In genomic region chr10:81290698-81291460, GRCm38 (mm10) we compare ENCODE assay signal across 8 mouse cellular contexts. TPM values are rescaled to one million over a fixed set of nuclear protein-coding genes. Genes with fewer than 3 reads are reported as not detected.
DNase-seq lines count a peak whose midpoint lies in the region; ATAC-seq lines count a peak whose summit lies in the region.

No protein-coding gene starts in this region.

- H3K27me3 ChIP-seq in forebrain, embryonic 14.5 days (replicated peaks; ENCODE audit: control insufficient read depth, insufficient read depth, low read length): no peaks in the 10 kb centered on the region
- H3K27me3 ChIP-seq in forebrain, embryonic 16.5 days (replicated peaks; ENCODE audit: control insufficient read depth, insufficient read depth, low read length): no peaks in the 10 kb centered on the region
- peaks cover 20% of the 10 kb centered on the region for H3K27me3 ChIP-seq in embryonic facial prominence, embryonic 15.5 days
- H3K27me3 ChIP-seq in liver, embryonic 12.5 days (replicated peaks): peaks cover 34% of the 10 kb centered on the region
- no peaks in the 10 kb centered on the region; the same call in 1 of the 2 replicates for H3K27me3 ChIP-seq in stomach, embryonic 14.5 days (ENCODE audit: control insufficient read depth, insufficient read depth, low read length)

- H3K27ac ChIP-seq in forebrain, embryonic 14.5 days (ENCODE audit: low read depth, low read length): 0 out of 2 replicates have a peak overlapping the region, but pooled peaks have one; percentile 5
- no peak overlapping the region for H3K27ac ChIP-seq in forebrain, embryonic 16.5 days (ENCODE audit: low read length)
- H3K27ac ChIP-seq in embryonic facial prominence, embryonic 15.5 days (replicated peaks): peak overlapping the region; percentile 75
- H3K27ac ChIP-seq in liver, embryonic 12.5 days: no peak overlapping the region
- peak overlapping the region; percentile 27 for H3K27ac ChIP-seq in stomach, embryonic 14.5 days (ENCODE audit: low read length)

- ATAC-seq in forebrain, embryonic 14.5 days: no peak
- no peak for ATAC-seq in forebrain, embryonic 16.5 days
- no peak for ATAC-seq in embryonic facial prominence, embryonic 15.5 days (ENCODE audit: insufficient number of reproducible peaks, low FRiP score, low TSS enrichment, low read depth)
- no peak for ATAC-seq in liver, embryonic 12.5 days
- no peak for ATAC-seq in stomach, embryonic 14.5 days (ENCODE audit: insufficient number of reproducible peaks, insufficient read depth, low FRiP score, low read depth)
- ATAC-seq in megakaryocyte progenitor cell, adult 5-6 weeks (replicated peaks; ENCODE audit: poor library complexity): no peak

- H3K4me3 ChIP-seq in forebrain, embryonic 14.5 days (ENCODE audit: low read depth, low read length): no peak overlapping the region
- no peak overlapping the region for H3K4me3 ChIP-seq in forebrain, embryonic 16.5 days (replicated peaks; ENCODE audit: low read length)
- H3K4me3 ChIP-seq in embryonic facial prominence, embryonic 15.5 days (replicated peaks): peak overlapping the region; percentile 19
- no peak overlapping the region for H3K4me3 ChIP-seq in liver, embryonic 12.5 days
- peak overlapping the region; percentile 18 for H3K4me3 ChIP-seq in stomach, embryonic 14.5 days (ENCODE audit: low read depth, low read length)

- H3K4me1 ChIP-seq in forebrain, embryonic 14.5 days (ENCODE audit: control insufficient read depth, insufficient read depth, low read length): peaks cover 16% of the 10 kb centered on the region
- peaks cover 36% of the 10 kb centered on the region for H3K4me1 ChIP-seq in forebrain, embryonic 16.5 days (replicated peaks; ENCODE audit: control insufficient read depth, insufficient read depth, low read length)
- H3K4me1 ChIP-seq in embryonic facial prominence, embryonic 15.5 days: peaks cover 47% of the 10 kb centered on the region
- peaks cover 83% of the 10 kb centered on the region for H3K4me1 ChIP-seq in liver, embryonic 12.5 days
- H3K4me1 ChIP-seq in stomach, embryonic 14.5 days (ENCODE audit: control insufficient read depth, insufficient read depth, low read length): peaks cover 23% of the 10 kb centered on the region

- peak overlapping the region; percentile 25; the same call in 1 of the 2 replicates for H3K9ac ChIP-seq in forebrain, embryonic 14.5 days (ENCODE audit: low read length)
- no peak overlapping the region for H3K9ac ChIP-seq in forebrain, embryonic 16.5 days (replicated peaks; ENCODE audit: low read depth, low read length)
- no peak overlapping the region for H3K9ac ChIP-seq in embryonic facial prominence, embryonic 15.5 days
- H3K9ac ChIP-seq in liver, embryonic 12.5 days: no peak overlapping the region
- 0 out of 2 replicates have a peak overlapping the region, but pooled peaks have one; percentile 4 for H3K9ac ChIP-seq in stomach, embryonic 14.5 days (replicated peaks; ENCODE audit: low read depth, low read length)

- H3K9me3 ChIP-seq in forebrain, embryonic 14.5 days (replicated peaks; ENCODE audit: control insufficient read depth, low read length): no peaks in the 10 kb centered on the region
- H3K9me3 ChIP-seq in forebrain, embryonic 16.5 days (ENCODE audit: control insufficient read depth, low read length): no peaks in the 10 kb centered on the region
- no peaks in the 10 kb centered on the region for H3K9me3 ChIP-seq in embryonic facial prominence, embryonic 15.5 days (replicated peaks)
- H3K9me3 ChIP-seq in liver, embryonic 12.5 days (replicated peaks): no peaks in the 10 kb centered on the region
- no peaks in the 10 kb centered on the region for H3K9me3 ChIP-seq in stomach, embryonic 14.5 days (ENCODE audit: control insufficient read depth, low read depth, low read length)

- WGBS in forebrain, embryonic 14.5 days: 11% methylated on average over 24 of the region's 24 CpGs
- 9% methylated on average over 24 of the region's 24 CpGs for WGBS in forebrain, embryonic 16.5 days
- WGBS in embryonic facial prominence, embryonic 15.5 days: 10% methylated on average over 24 of the region's 24 CpGs
- 42% methylated on average over 24 of the region's 24 CpGs for WGBS in liver, embryonic 12.5 days (ENCODE audit: insufficient replicate concordance)
- 13% methylated on average over 24 of the region's 24 CpGs for WGBS in stomach, embryonic 14.5 days

- peak; percentile 34 for DNase-seq in forebrain, embryonic 14.5 days (ENCODE audit: low spot score)
- DNase-seq in embryo, embryonic 11 days: no peak
- no peak for DNase-seq in adrenal gland, postnatal 10 days

- H3K36me3 ChIP-seq in forebrain, embryonic 14.5 days (ENCODE audit: control insufficient read depth, insufficient read depth, low read length): peaks cover 4% of the 10 kb centered on the region; the same call in 1 of the 2 replicates
- H3K36me3 ChIP-seq in forebrain, embryonic 16.5 days (ENCODE audit: control insufficient read depth, insufficient read depth): no peaks in the 10 kb centered on the region
- H3K36me3 ChIP-seq in embryonic facial prominence, embryonic 15.5 days: no peaks in the 10 kb centered on the region
- H3K36me3 ChIP-seq in liver, embryonic 12.5 days: peaks cover 15% of the 10 kb centered on the region; the same call in 1 of the 2 replicates
- no peaks in the 10 kb centered on the region for H3K36me3 ChIP-seq in stomach, embryonic 14.5 days (ENCODE audit: control insufficient read depth, insufficient read depth, low read length)

- no peak overlapping the region for H3K4me2 ChIP-seq in forebrain, embryonic 14.5 days (ENCODE audit: low read length)
- H3K4me2 ChIP-seq in forebrain, embryonic 16.5 days (ENCODE audit: low read length): no peak overlapping the region
- peak overlapping the region; percentile 24 for H3K4me2 ChIP-seq in embryonic facial prominence, embryonic 15.5 days (replicated peaks)
- H3K4me2 ChIP-seq in liver, embryonic 12.5 days: 0 out of 2 replicates have a peak overlapping the region, but pooled peaks have one; percentile 10
- peak overlapping the region; percentile 27 for H3K4me2 ChIP-seq in stomach, embryonic 14.5 days (replicated peaks; ENCODE audit: low read depth, low read length)

RNA-seq across cellular contexts. Expression of gene Tjp3, which starts 0.5 kb away (rescaled TPM):
- 4.8 and 7.0 TPM in 2 replicates for polyA plus RNA-seq in forebrain, embryonic 14.5 days (2014; fragmentation: Nextera tagmentation; extraction: Ambion mirVana)
- polyA plus RNA-seq in forebrain, embryonic 16.5 days (2015; fragmentation: Nextera tagmentation; extraction: Ambion mirVana): 7.3 and 8.3 TPM in 2 replicates
- 15.1 and 22.6 TPM in 2 replicates for polyA plus RNA-seq in embryonic facial prominence, embryonic 15.5 days (2015; fragmentation: Nextera tagmentation; extraction: Ambion mirVana)
- 1.1 and 1.3 TPM in 2 replicates for polyA plus RNA-seq in liver, embryonic 12.5 days (2016; fragmentation: Nextera tagmentation; extraction: Ambion mirVana)
- polyA plus RNA-seq in stomach, embryonic 14.5 days (2014; fragmentation: Nextera tagmentation; extraction: Ambion mirVana): 21.6 and 25.2 TPM in 2 replicates
- total RNA-seq in megakaryocyte progenitor cell, adult 5-6 weeks (2015): 2.3 TPM in 2 replicates
- total RNA-seq in megakaryocyte progenitor cell, adult 5-6 weeks (2017): 3.9 and 5.2 TPM in 2 replicates
- total RNA-seq in adrenal gland, postnatal 10 days (2021): 1 to 10 TPM; 1.9 to 3.0 TPM

RNA-seq across cellular contexts. Expression of gene Pip5k1c, which starts 1.9 kb away (rescaled TPM):
- 76.4 and 114 TPM in 2 replicates for polyA plus RNA-seq in forebrain, embryonic 14.5 days (2014; fragmentation: Nextera tagmentation; extraction: Ambion mirVana)
- polyA plus RNA-seq in forebrain, embryonic 16.5 days (2015; fragmentation: Nextera tagmentation; extraction: Ambion mirVana): 138 and 143 TPM in 2 replicates
- polyA plus RNA-seq in embryonic facial prominence, embryonic 15.5 days (2015; fragmentation: Nextera tagmentation; extraction: Ambion mirVana): 51.1 and 53.8 TPM in 2 replicates
- polyA plus RNA-seq in liver, embryonic 12.5 days (2016; fragmentation: Nextera tagmentation; extraction: Ambion mirVana): 27.8 and 29.0 TPM in 2 replicates
- 50.1 and 51.4 TPM in 2 replicates for polyA plus RNA-seq in stomach, embryonic 14.5 days (2014; fragmentation: Nextera tagmentation; extraction: Ambion mirVana)
- total RNA-seq in megakaryocyte progenitor cell, adult 5-6 weeks (2015): 18.9 and 24.6 TPM in 2 replicates
- 32.4 and 37.4 TPM in 2 replicates for total RNA-seq in megakaryocyte progenitor cell, adult 5-6 weeks (2017)
- total RNA-seq in adrenal gland, postnatal 10 days (2021): 10 to 100 TPM; 39.2 to 48.9 TPM

RNA-seq across cellular contexts. Expression of gene Apba3, which starts 24.1 kb away (rescaled TPM):
- 30.5 and 36.8 TPM in 2 replicates for polyA plus RNA-seq in forebrain, embryonic 14.5 days (2014; fragmentation: Nextera tagmentation; extraction: Ambion mirVana)
- polyA plus RNA-seq in forebrain, embryonic 16.5 days (2015; fragmentation: Nextera tagmentation; extraction: Ambion mirVana): 39.1 and 41.6 TPM in 2 replicates
- polyA plus RNA-seq in embryonic facial prominence, embryonic 15.5 days (2015; fragmentation: Nextera tagmentation; extraction: Ambion mirVana): 70.9 and 77.4 TPM in 2 replicates
- 27.3 and 30.4 TPM in 2 replicates for polyA plus RNA-seq in liver, embryonic 12.5 days (2016; fragmentation: Nextera tagmentation; extraction: Ambion mirVana)
- 47.0 and 51.1 TPM in 2 replicates for polyA plus RNA-seq in stomach, embryonic 14.5 days (2014; fragmentation: Nextera tagmentation; extraction: Ambion mirVana)
- total RNA-seq in megakaryocyte progenitor cell, adult 5-6 weeks (2015): 15.5 and 20.2 TPM in 2 replicates
- 10.5 and 16.9 TPM in 2 replicates for total RNA-seq in megakaryocyte progenitor cell, adult 5-6 weeks (2017)
- total RNA-seq in adrenal gland, postnatal 10 days (2021): 10 to 100 TPM; 79.8 to 83.8 TPM

RNA-seq across cellular contexts. Expression of gene Mrpl54, which starts 24.1 kb away (rescaled TPM):
- 107 and 136 TPM in 2 replicates for polyA plus RNA-seq in forebrain, embryonic 14.5 days (2014; fragmentation: Nextera tagmentation; extraction: Ambion mirVana)
- 84.0 and 90.1 TPM in 2 replicates for polyA plus RNA-seq in forebrain, embryonic 16.5 days (2015; fragmentation: Nextera tagmentation; extraction: Ambion mirVana)
- polyA plus RNA-seq in embryonic facial prominence, embryonic 15.5 days (2015; fragmentation: Nextera tagmentation; extraction: Ambion mirVana): 199 and 203 TPM in 2 replicates
- 152 and 156 TPM in 2 replicates for polyA plus RNA-seq in liver, embryonic 12.5 days (2016; fragmentation: Nextera tagmentation; extraction: Ambion mirVana)
- polyA plus RNA-seq in stomach, embryonic 14.5 days (2014; fragmentation: Nextera tagmentation; extraction: Ambion mirVana): 223 and 246 TPM in 2 replicates
- 95.1 and 97.1 TPM in 2 replicates for total RNA-seq in megakaryocyte progenitor cell, adult 5-6 weeks (2015)
- total RNA-seq in megakaryocyte progenitor cell, adult 5-6 weeks (2017): 155 and 196 TPM in 2 replicates
- total RNA-seq in adrenal gland, postnatal 10 days (2021): 100 to 1,000 TPM; 109 to 111 TPM

RNA-seq across cellular contexts. Expression of gene Cactin, which starts 30.0 kb away (rescaled TPM):
- 16.8 and 22.2 TPM in 2 replicates for polyA plus RNA-seq in forebrain, embryonic 14.5 days (2014; fragmentation: Nextera tagmentation; extraction: Ambion mirVana)
- 36.8 and 38.3 TPM in 2 replicates for polyA plus RNA-seq in forebrain, embryonic 16.5 days (2015; fragmentation: Nextera tagmentation; extraction: Ambion mirVana)
- polyA plus RNA-seq in embryonic facial prominence, embryonic 15.5 days (2015; fragmentation: Nextera tagmentation; extraction: Ambion mirVana): 41.4 and 44.0 TPM in 2 replicates
- 52.9 and 55.1 TPM in 2 replicates for polyA plus RNA-seq in liver, embryonic 12.5 days (2016; fragmentation: Nextera tagmentation; extraction: Ambion mirVana)
- polyA plus RNA-seq in stomach, embryonic 14.5 days (2014; fragmentation: Nextera tagmentation; extraction: Ambion mirVana): 21.3 and 21.7 TPM in 2 replicates
- 7.1 and 7.6 TPM in 2 replicates for total RNA-seq in megakaryocyte progenitor cell, adult 5-6 weeks (2015)
- 30.8 and 32.7 TPM in 2 replicates for total RNA-seq in megakaryocyte progenitor cell, adult 5-6 weeks (2017)
- 10 to 100 TPM; 29.4 to 35.4 TPM for total RNA-seq in adrenal gland, postnatal 10 days (2021)

Comparison
In these comparisons a context has a peak if more than half of its experiments do, and no peak if none do; other contexts are left out.
1. H3K27ac ChIP-seq: peak in forebrain, embryonic 14.5 days (single experiment), embryonic facial prominence, embryonic 15.5 days (single experiment) and stomach, embryonic 14.5 days (single experiment); none in forebrain, embryonic 16.5 days (single experiment) and liver, embryonic 12.5 days (single experiment).
2. H3K9ac ChIP-seq: peak in forebrain, embryonic 14.5 days (single experiment) and stomach, embryonic 14.5 days (single experiment); none in forebrain, embryonic 16.5 days (single experiment), embryonic facial prominence, embryonic 15.5 days (single experiment) and liver, embryonic 12.5 days (single experiment).
3. H3K4me2 ChIP-seq: peak in embryonic facial prominence, embryonic 15.5 days (single experiment), liver, embryonic 12.5 days (single experiment) and stomach, embryonic 14.5 days (single experiment); none in forebrain, embryonic 14.5 days (single experiment) and forebrain, embryonic 16.5 days (single experiment).
4. H3K4me3 ChIP-seq: peak in embryonic facial prominence, embryonic 15.5 days (single experiment) and stomach, embryonic 14.5 days (single experiment); none in forebrain, embryonic 14.5 days (single experiment), forebrain, embryonic 16.5 days (single experiment) and liver, embryonic 12.5 days (single experiment).